ENCODE assay signal across 1 mouse cellular context in the genomic region with DNA sequence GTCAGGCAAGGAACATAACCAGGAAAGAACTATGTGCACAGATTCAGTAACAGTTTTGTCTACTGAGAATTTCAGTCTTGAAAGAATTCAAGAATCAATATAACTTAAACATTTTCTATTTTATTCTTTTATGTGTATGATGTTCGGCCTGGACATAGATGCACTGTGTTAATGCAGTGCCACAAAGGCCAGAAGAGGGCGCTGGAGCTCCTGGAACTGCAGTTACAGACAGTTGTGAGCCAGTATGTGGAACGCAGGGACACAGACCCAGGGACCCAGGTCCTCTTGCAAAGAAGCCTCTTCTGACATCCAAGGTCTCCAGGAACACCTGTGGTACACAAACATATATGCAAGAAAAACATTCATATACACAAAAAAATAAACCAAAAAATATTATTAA.
TF ChIP-seq lines count a peak whose summit lies in the region.

No protein-coding gene starts in this region.

TF ChIP-seq in MEL, 35 proteins besides CTCF, POLR2A, EP300 and RAD21 (continued from another document):
- TF ChIP-seq SIN3A (IDR thresholded peaks at IDR 0.05; ENCODE audit: low read length) (no peak), MAX (IDR thresholded peaks at IDR 0.05; ENCODE audit: low read length) (no peak), TCF12 (IDR thresholded peaks at IDR 0.05; ENCODE audit: low read depth, low read length) (no peak), NRF1 (IDR thresholded peaks at IDR 0.05; ENCODE audit: insufficient read depth, low read depth, low read length, poor library complexity, severe bottlenecking) (no peak), SMC3 (IDR thresholded peaks at IDR 0.05; ENCODE audit: low read depth, low read length) (peak; percentile 57), UBTF (IDR thresholded peaks at IDR 0.05; ENCODE audit: borderline replicate concordance, insufficient read depth, low read depth, low read length) (no peak), NELFE (IDR thresholded peaks at IDR 0.05; ENCODE audit: low read depth, low read length) (no peak), USF1 (IDR thresholded peaks at IDR 0.05; ENCODE audit: low read depth, low read length) (no peak), MAZ (IDR thresholded peaks at IDR 0.05; ENCODE audit: low read depth, low read length) (no peak), MYB (IDR thresholded peaks at IDR 0.05; ENCODE audit: low read depth, low read length) (no peak), ZC3H11A (IDR thresholded peaks at IDR 0.05; ENCODE audit: low read depth, low read length) (peak; percentile 51), MYC (IDR thresholded peaks at IDR 0.05; ENCODE audit: low read depth, low read length) (no peak), TAL1 (IDR thresholded peaks at IDR 0.05; ENCODE audit: low read length) (no peak), MEF2A (IDR thresholded peaks at IDR 0.05; ENCODE audit: extremely low read depth, insufficient replicate concordance, low read depth, low read length, poor library complexity, severe bottlenecking) (no peak)
